Mouse (Mus musculus): ENCODE measurements around the gene Rab38.

Gene Rab38

DNA sequence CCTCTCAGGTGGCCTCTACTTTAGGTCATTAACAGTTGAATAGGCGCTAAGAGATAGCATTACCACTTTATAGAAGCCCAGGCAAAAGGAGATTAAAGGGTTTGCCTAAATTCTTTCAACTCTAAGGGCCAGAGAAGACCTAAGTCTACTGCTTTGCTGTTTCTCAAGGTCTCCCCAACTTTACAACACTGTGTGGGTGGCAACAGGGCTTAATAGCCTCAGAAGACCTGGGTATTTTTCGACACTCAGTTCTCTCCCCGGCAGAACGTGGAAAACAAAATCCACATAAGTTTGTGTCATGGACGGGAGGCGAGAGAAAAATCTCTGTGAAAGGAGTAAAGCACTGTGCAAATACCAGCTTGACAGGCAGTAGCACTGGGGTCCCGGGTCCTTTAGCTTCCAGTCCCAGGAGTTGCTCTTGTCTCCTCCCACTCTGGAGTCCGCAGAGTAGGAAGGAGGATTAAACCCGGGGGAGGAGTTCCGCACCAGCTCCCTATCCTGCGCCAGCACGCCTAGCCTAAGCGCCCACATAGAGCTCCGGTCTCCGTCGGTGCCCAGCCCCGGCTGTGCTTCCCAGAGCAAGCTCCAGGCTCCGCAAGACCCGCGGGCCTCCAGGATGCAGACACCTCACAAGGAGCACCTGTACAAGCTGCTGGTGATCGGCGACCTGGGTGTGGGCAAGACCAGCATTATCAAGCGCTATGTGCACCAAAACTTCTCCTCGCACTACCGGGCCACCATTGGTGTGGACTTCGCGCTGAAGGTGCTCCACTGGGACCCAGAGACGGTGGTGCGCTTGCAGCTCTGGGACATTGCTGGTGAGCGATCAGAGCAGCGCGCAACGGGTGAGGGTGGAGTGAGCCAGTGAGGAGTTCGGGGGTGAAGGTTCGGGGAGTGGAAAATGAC, at the start of gene Rab38:
Gene Rab38 (plus strand): TSS at position 488 of the 906 bp plus-strand sequence.
- DNase-seq, result peak; percentile 43 to 57

DNA sequence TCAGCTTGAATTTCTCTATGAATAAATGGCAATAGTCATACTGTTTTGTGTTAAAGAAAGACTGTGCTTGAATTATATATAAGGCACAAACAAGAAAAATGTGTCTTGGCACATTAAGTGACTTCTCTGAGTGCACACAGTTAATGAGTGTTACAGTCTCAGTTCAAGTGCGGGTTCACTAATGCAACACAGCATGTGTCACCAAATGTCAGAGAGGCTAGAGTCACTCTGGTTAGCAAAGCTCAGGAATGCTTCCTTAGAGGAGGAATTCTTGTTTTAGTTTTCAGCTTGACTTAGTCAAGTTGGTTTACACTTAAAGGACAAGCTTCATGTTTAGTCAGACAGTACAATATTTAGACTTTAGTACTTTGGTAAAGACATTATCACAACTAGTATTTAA, 35.5 kb upstream of the Rab38 start:
- no peak for DNase-seq

DNA sequence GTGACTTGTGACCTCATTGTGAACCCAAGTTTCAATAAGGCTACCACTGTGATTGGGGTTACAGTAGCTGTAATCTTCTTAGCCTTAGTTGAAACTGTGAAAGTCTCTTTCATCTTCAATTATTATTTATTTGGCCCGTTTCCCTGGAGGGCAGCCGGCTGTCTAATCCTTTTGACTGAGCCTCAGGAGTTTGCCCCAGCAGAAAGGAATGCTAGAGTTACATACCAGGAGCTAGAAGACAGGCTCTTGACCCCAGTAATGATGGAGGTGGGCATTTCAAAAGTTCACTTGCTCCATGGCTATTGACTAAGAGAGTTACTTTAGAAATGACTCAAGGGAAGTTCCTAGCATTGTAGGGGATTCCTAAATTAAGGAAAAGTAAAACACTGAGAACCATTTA, 34.3 kb upstream of the Rab38 start:
- peak in 1 of 2 experiments; percentile 2 for DNase-seq

DNA sequence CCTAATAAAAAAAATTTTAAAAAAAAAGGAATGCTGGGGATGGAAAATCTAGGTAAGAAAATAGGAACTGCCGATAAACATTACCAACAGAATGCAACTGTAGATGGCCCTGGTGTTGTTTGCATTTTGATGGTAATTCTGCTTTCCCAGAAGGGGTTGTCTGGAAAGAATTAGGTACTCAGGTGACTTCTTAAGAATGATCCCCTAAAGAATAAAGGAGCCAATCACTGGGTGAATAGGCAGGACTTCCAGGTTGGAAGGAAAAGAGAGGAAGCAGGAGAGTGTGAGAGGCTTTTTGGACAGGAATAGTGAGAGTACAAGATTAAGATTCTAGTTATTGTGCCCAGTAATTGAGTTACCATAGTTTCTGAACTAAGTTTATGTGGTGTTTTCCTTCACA, 24.8 kb upstream of the Rab38 start:
- DNase-seq, result no peak

DNA sequence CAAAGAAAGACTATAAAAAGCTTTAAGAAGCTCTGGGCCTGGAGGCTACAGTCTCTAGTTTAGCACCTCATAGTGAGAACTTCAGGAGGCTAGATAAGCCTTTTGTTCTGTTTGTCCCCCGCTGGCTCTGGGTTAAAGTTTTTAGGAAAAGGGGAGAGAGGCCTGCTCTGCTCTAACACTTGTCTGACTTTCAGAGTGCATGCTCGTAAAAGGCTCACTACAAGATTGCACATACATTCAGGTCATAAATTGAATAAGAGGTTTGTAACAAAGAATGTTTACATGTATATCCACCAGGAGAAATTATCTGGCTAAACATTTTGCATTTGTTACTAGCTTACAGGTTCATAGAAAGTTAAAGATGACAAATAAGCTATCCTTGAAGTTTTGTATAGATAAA, 23.6 kb upstream of the Rab38 start:
- DNase-seq, result no peak

DNA sequence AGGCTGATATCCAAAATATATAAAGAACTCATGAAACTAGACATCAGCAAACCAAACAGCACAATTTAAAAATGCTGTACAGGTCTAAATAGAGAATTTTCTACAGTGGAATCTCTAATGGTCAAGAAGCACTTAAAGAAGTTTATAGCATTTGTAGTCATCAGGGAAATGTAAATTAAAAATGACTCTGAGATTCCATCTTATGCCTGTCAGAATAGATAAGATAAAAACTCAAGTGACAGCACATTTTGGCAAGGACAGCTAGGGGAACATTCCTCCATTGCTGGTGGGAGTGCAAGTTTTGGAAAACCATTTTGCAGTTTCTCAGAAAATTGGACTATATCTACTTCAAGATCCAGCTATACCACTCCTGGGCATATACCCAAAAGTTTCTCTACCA, 8.3 kb upstream of the Rab38 start:
- DNase-seq, result no peak

DNA sequence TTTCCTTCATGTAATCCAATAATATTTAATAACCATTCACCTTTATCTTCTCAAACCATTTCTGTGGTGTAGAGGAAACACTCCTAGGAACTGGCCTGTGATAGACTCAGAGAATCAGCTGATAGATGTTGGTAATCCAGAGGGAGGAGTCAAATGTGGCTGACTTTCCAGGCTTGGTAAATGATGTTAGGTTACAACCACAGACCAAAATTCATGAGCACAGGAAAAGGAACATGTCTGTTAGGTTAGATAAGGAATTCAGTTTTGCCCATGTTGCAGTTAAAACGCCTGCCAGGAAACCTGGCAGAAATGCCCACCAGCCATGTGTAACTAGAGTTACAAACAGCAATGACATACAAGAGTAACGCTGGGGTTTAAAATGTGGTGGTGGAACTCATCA, 6.2 kb upstream of the Rab38 start:
- no peak for DNase-seq

DNA sequence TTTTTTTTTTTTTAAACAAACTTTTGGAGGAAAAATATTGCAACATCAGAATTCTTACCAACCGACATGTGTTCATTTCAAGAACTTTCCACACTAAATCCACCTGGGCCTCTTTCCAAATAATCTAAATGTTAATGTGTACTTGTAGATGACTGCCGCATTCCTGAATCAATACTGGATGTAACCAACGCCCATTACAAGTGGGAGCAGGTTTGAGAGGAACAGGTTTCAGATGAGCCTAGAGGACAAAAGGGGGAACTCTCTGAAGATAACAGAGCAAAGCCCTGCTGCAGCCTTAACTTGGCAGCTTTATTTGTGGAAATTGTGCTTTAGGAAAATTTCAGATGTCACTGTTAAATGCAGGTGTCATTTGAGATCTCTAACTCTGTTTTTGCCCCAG, 4.3 kb upstream of the Rab38 start:
- no peak for DNase-seq

DNA sequence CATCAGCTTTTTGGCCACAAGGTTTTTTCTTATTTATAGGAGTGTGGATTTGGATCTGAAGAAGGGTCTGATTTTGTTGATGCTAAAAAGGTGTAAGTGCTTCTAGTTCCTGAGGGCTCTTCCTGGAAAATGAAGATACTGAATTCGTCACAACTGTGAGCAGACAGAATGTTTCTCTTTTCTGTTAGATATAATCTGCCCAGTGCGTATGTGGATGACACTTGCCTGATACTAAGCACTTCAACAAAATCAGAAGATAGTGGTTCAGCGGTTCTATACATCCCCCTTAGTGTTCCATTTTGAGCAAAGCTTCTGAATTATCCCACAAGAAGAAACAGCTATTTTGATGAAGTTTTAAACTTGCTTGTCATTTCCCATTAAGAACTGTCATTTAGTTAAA, 2.6 kb upstream of the Rab38 start:
- DNase-seq, result no peak

DNA sequence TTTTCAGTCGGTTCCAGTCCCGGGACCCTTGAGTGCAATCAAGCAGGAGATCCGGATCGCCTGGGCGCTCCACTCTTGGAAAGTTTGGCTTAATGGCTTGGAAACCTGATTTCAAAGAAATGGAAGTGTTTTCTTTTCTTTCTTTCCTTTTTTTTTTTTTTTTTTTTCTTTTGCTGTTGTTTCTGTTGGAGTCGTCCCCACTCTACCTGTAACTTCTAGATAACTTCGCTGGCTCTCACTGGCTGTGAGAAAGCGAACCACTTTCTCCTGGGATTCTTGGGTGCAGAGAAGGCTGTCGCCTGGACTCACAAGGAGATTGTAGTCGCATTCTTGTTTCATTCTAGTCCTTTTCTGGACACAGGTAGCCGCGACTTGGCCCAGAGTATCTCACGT, 615 bp downstream of the Rab38 start:
- no peak for DNase-seq

DNA sequence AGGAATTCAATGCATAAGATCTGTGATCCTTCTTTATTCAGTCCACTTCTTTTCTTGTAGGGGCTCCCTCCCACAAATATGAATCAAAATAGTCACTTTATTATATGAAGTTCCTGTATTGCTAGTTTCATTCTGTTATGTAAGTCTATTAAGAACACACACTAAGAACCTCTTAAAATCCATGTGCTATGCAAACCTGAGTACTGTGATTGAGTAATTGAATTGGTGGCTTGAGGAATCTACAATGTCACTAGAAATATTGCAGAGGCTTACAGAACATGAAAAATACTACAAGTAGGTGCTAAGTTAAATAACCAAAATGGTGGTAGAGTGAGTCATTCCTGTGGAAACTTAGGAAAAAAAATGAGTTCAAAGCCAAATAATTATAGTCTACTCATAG, 10.2 kb downstream of the Rab38 start:
- DNase-seq, result no peak

DNA sequence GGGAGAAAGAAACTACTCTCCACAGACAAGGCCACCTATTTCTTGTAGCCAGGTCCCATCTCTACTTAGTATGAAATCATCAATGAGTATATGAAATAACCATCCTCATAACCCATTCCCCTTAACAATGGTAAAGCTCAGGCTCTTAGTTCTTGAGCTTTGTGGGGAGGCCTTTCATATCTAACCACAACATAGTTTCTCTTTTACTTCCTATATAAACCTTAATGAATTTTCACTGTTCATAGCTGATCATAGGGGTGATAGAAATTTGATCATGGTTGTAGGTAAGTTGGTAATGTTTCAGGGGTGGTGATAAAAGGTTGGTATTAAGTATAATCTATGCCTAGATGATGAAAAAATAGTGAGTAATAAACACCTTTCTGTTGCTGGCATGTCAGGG, 12.6 kb downstream of the Rab38 start:
- DNase-seq, result no peak

DNA sequence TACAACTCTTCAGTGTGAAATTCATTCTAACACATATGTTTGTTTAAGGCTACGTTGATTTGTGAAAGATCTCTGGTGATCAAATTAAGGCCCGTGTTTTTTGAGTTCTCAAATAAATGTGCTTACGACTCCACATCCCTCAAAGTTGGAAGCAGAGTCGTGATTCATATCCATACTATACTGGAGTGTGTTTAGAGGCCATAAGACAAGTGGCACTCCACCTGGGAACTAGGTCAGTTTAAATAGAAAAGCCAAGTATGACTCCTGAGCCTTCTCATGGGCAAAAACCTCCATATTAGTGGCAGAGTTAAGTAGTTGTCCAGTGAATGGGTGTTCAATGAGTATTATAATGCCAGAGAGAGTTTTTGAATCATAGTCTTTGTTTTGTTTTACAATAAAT, 13.4 kb downstream of the Rab38 start:
- DNase-seq, result no peak

DNA sequence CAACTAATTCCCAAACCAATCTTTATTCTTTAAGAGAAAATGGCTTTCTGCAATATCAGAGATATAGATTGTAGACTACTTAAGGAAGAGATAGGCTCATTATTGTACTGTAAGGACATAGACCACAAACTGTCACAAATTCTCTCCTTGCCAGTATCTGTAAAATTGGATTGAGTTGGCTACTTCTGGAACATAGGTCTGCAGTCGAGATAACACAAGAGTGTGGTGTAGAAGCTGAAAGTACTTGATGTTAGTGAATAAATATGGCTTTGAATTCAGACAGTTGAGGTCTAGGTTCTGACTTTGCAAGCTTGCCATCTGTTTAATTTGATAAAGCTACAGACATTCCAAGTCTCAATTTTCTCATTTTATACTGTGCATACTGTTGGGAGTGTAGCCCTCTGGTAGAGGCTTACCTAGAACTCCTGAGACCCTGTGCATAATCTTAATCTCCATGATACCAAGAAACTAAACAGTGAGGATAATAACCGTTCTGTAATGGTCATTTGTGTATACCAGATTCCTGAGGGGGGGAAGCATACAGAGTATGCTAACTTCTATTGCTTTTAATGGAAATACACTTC, 15.3 kb downstream of the Rab38 start:
- no peak for DNase-seq

DNA sequence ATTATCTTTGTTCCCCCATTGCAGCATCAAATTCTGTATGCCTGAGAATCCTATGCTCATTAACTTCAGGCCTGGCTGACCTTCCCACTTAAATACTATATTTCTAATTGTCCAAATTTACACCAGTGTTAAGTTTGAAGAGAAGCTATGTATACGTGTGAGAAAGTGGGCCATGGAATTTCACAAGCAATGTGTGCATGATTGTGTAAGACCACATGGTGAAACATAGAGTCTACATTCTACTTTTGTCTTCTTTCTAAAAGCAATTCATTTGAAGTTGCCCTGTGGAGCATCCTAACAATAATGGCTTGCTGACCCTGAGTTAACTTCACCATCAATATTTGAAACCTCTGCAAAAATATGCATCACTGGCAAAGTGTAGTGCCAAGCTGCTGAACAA, 23.2 kb downstream of the Rab38 start:
- no peak for DNase-seq

DNA sequence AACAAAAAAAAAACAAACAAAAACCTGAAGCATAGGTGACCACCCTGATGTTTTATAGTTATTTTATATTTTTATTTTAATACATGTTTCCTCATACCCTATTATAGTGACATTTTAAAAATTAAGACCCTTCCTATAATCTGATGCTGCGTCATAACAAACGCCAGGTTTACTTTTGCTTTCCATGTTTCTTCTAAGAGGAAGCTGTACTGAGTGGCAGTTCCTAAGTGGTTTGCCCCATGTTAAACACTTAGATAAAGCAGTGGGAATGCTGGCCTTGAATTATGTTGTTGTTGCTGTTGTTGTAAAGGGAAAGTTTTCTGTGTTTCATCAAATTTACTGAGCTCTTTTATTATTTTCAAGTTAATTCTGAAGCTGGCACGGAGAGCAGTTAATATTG, 27.8 kb downstream of the Rab38 start:
- no peak for DNase-seq

DNA sequence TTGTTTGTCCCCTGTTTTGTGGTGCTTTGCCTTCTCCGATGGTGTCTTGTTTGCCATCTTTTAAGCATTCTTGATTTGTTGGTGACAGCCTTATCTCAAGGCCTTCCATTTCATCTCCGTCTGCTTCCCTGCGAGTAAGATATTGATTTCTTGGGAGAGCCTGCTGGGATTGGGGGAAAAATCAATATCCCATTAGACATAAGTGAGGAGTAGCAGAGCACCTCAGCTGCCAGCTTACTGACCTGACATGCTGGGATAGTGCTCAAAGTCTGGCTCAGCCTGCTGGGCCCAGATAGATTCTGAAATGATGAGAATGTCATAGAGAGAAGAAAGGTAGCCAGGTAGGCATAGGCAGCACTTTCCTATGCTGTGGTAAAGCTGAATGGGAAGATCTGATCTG, 37.7 kb downstream of the Rab38 start:
- DNase-seq, result no peak

DNA sequence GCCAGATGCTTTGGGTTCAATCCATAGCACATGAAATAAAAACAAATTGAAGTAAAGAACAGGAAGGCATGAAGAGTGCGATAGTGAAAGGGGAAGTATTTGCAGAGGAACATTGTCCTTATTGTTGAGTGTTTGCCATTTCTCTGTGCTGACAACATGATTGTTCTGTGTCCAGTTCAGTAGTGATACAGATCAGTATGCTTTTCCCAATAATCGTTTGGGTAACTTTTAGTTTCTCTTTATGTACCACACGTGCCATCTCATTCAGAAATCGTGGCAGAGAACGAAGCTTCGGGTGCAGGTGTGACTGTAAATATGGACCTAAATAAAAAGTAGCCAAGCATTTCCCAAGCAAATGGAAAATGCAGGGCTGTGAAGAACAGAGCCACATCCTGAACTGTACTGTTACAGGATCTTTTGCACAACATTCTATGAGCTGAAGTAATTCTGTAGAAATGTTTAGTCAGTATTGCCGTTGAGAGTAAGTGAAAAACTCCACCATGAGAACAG, 52.1 kb downstream of the Rab38 start:
- DNase-seq, result no peak

DNA sequence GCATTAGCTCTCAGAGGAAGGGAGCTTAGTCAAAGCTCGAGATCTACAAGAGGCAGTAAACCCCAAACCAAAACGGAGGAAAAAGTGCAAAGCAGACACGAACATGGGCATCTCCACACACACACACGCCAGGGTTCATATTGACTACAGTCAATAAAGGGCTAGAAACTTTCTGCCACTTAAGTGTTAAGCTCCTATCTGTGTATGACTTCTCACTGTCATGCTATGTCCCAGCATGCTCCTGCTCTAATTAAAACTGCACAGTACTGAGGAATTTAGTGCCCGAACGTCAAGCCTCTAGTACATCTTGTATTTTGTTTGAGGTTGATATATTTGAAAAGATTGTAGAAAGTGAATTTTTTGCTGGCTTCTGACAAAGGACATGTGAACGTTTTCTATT, 52.6 kb downstream of the Rab38 start:
- DNase-seq, result no peak

DNA sequence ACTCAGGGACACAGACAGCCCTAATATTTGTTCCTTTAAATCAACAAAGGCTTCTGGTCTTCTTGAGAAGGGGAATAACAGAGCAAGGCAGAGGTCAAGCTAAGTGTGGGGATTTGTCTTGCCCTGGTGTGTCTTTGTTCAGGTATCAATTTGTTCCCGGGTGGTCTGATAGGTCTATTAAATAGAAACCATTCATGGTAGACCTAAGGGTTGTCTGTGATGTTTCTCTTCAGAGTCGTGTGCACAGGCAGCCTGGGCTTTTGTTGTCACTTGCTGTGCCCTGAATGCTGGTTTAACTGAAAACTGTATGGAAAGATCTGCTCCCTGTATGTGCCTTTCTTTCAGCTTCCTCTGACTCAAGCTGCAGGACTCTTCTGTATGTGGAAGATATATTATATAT, 60.9 kb downstream of the Rab38 start:
- no peak for DNase-seq

DNA sequence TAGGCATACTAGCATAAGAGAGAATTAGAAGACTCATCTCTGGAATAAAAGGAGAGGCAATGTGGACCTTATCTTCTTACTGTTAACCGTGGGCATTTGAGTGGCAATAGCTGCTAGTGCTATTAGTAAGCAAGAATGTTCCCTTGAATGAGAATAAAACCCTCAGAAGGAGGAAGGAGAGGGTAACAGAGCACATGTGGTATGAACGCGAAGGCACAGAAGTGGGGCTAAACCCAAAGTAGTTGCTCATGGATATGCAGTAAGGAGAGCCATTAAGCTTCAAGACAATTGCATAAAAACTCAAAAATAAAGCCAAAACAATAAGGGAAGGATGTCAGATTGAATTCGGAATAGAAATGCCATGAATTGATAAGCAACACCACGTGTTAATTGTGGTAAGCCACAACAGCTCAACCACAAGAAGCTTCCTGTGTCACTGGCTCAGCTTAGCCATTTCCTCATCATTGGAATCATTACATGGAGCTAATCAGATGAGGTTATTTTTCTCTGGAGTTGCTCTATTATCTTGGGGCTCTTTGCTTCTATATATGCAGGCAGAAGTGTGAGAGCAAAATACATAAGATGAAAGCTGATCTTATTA, 72.2 kb downstream of the Rab38 start:
- DNase-seq, result no peak

DNA sequence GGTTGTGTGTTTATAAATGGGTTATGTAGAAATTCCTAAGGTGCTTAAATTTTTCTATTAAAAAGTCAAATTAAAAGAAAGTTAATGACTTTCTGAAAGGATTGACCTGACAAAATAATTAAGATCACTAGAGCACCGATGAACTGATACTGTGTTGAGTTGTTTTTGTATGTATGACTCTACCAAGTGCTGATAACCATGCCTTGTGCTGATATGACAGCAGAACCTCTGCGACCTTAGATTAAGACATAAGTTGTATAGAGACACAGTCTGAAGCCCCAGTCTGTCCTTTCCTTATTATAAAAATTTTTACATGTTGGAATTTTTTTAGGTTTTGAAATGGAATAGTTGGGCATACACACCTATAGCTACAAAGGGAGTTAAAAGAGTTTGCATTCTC, 79.7 kb downstream of the Rab38 start:
- no peak for DNase-seq

DNA sequence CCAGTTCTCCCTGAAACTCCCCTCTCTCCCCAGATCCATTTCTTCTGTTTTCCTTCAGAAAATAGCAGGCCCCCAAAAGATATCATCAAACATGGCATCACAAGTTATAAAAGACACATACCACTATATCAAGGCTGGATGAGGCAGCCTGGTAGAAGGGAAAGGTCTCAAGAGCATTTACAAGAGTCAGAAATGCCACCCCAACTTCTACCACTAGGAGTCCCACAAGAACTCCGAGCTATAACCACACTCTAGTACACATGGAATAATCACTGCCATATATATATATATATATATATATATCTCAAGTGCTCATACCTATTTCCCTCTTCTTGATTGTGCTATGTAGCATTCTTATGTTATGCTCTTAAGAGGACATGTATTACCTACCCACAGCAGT, 92.4 kb downstream of the Rab38 start:
- no peak for DNase-seq

DNA sequence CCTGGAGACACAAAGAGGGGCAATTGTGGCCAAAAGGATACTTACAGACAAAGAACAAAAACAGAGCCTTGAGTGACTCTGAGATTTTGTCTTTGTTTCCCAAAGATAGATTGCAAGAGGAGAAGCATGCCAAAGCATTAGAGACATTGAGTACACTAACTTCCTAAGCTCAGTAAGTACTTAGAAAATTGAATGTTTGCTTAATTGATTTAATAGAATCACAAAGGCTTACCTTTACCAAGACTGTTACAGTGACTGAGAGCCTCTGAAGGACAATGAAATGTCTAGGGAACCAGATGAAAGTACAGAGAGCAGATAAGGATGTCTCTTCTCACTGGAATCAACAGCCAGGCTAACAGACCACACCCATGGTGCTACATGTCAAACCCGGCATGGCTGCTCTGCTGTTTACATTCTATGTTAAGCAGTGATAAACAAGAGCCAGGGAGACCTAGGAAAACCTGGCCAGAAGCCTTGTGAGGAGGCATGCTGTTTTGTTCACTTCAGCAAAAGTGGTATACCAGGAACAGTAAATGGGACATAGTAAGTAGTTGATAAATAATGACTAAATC, 97.1 kb downstream of the Rab38 start:
- no peak for DNase-seq
